Mouse (Mus musculus): Measurements from ENCODE around the gene Mt3.

Mt3 gene

DNA sequence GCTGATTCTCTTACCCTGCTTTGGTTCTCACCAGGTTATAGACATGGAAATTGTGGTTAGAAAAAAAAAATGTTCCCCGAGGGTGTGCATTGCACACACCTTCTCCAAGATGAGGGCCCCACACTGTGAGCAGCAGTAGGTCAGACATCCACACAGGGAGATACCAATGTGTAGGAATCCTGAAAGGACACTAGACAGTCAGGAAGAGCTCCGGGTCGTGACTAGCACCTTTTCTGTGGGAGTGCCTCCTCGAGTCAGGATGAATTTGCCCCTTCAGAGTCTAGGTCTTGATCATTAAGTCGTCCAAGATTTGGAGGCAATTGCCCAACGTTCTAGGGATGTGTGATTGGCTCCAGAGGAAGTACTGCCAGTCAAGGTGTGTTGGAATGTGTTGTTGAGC is 33.4 kb downstream of the Mt3 start:
- no peak for DNase-seq (ENCODE audit: low spot score)

DNA sequence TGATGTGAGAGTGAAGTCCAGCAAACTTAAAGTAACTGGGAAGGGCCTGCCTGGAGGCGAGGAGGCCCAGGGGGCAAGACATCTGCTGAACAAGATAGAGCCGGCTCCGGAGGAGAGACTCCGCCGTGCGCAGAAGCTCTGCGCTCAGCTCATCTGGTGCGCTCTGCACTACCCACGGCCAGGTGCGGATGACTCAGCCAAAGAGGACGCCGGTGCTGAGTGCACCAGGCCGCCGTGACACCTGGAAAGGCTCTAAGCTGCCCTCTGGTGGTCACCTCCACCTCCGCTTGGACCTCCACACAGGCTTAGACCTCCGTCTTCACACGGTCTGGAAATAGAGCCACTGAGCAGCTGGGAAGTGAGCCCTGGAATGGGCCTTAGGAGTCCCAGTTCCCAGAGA is 34.1 kb downstream of the Mt3 start:
- peak; percentile 85 for DNase-seq (ENCODE audit: low spot score)

DNA sequence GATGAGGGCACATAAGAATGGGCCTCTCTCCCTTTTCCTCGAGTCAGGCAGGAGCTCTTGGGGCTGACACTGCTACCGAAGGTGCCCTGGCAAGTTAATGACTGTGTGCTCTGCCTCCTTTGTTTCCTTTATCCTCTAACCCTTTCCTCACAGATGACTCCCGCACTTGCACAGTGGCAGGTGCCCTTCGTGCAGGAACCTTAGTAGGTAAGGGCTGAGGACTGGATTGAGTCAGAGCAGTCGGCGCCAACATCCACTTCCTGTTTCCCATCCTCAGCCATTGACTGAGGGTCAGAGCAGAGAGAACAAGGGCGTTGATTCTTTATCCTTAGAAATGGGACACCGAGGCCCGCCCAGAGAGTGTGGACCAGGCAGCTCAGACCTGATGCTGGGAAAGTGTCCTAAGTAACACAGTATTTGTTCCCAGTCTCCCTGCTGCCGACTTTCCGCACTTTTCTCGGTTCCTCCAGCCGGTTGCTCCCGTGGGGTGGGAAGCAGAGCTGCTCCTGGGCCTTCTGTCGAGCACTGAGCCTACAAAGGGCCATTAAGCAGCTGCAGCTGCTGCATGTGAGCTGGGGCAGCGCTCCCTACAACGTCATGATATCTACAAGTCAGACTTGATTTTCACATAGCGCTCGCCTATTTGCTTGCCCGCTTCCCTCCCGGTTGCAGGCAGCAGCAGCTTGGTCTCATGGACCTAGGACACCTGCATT is 35.0 kb downstream of the Mt3 start:
- DNase-seq (ENCODE audit: low spot score), result no peak

DNA sequence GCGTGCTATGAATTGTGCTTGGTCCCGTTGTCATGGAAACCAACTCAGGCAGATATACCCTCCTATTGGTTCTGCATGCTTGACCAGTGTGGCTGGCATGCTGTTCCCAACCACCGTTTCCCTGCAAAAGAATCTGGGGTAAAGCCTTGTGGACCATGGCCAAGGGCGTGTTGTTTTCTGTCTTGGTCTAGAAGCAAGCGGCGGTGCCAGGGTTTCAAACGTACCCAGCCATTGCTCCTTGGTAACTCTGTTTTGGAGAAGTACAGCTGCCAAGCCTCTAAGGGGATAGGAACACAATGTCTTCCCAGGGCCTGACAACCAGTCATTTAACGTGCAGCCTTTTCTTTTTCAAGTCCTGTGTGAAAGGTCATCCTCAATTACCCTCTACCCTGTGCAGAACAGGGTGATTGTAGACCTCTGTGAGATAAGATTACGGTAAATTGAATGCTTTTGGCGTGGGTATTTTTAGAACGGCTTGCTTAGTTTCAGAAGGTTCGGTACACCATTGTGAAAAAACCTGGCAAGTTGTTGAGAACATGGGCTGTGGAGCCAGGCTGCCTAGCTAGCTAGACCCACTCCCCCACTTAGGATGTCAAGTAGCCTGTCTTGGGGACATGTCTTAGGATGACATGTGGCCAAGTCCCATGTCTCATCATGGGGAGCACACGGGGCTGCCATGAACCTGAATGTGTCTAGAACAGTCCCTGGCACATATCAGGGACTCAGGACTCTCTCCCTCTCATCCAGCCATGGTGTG is 37.0 kb downstream of the Mt3 start:
- DNase-seq (ENCODE audit: low spot score), result no peak

DNA sequence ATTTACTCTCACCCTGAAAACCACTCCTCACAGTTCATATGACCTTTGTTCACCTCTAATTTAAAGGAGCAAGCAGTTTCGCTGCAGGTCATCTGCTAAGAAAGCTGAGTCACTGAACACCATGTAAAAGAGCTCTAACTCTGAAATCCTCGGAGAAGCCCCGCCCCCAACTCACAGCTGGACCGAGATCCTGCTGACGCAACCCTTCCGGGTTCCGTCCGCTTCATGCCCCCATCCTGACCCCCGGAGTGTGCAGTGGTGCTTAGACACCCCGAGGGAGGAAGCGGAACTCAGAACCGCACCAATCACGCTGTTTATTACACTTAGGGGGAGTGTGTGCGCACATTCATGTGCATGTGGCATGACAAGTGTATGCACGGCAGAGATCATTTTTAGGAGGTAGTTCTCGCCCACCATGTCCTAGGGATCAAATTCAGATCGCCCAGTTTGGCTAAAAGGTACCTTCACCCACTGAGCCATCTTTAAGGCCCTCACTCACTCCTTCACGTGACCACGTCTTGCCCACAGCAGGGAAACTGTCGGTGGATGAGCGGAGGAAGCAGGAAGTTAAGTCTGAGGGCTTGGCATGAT is 38.8 kb downstream of the Mt3 start:
- peak; percentile 77 for DNase-seq (ENCODE audit: low spot score)

DNA sequence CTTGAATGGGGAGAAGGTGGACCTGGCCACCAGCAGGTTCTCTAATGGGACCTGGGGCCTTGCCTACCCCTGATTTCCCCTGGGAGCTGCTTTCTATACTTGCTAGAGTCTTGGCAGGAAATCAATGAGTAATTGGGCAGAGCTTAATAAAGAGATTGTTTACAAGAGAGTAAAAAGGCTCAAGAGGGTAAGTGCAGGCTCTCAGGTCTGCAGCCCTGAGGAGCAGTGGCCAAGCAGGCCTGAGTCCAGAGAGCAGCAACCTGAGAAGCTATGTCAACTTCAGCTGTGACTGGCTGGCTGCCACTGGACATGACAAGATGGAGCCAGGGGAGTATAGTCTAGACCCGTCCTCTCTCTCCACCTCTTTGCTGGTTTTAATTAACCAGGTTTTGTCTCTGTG is 40.5 kb downstream of the Mt3 start:
- no peak for DNase-seq (ENCODE audit: low spot score)

DNA sequence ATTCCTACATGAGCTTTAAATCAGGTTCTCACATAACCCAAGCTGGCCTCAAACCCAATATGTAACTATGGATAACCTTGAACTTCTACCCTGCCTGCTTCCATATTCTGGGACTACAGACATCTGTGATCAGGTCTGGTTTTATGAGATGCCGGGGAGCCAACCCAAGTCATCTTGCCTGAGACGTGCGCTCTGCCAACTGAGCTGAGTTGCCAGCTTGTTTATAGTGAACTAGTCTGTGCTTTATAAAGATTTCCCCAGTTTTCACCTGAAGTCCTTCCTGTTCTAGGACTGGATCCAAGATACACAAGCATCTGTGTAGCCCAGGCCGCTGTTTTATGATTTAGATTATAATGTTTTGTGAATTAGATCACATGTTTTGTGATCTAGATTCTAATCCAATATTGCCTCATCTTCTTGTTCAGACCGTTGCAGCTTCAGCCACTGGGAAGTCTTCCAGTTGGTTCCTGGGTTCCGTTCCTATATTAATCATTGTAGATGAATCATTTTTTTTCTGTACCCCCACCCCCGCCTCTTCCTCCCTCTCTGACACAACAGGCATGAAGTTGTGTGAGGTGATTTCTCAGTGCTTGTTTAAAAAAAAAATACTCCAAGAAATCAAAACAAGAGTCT is 42.3 kb downstream of the Mt3 start:
- DNase-seq (ENCODE audit: low spot score), result no peak

DNA sequence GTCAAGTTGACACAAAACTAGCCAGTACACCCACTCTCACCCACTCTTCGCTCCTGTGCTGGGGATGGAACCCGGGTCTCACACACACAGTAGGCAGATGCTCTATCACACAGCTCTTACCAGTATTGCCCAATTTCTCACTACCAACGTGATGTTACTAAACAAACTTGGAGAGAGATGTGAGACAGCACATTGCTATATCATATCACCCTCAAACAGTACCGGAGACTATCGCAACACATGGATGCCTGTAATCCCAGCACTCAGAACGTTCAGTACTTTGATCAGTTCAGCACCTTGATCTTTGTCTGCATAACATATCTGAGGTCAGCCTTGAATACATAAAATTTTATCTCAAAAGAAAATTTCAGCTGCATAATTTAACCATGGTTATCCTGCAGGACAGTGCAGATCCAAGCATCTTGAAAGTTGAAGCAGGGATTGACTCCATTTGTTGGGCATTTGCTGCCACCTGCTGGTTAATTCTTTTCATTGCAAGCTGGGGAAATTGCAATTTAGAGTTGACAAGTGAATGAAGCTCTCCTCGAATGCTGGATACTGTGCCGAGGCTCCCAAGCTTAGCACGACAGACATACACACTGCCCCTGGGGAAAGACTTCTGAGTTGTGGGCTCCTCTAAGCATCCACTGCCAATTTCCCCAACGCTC is 46.9 kb downstream of the Mt3 start:
- DNase-seq (ENCODE audit: low spot score), result peak; percentile 68

Measured in testis, postnatal 10 days (tissue).